Comparison of ENCODE assay signal across 11 mouse cellular contexts in genomic region chr9:25498770-25499169, GRCm38 (mm10). TPM values are rescaled to one million over a fixed set of nuclear protein-coding genes. Genes with fewer than 3 reads are reported as not detected.
DNase-seq lines count a peak whose midpoint lies in the region; ATAC-seq and TF ChIP-seq lines count a peak whose summit lies in the region.
"Had no signal": no experiment of that assay in that cellular context is flagged by ENCODE, and none has a peak within 500 bp of the region (broad histone marks: within the 10 kb centered on the region; RNA-seq: fewer than 3 reads in every experiment).

No protein-coding gene starts in this region.

- intact Hi-C loops in gastrocnemius, adult 2 months (cut with DNase I): loop anchor here (5.0 kb wide), 1 partner anchor 111 kb away; no protein-coding TSS in a partner anchor

- peak; percentile 72 for ATAC-seq in lung, embryonic 16.5 days (ENCODE audit: low read depth)
- ATAC-seq in granulocyte monocyte progenitor cell, adult 5-6 weeks (replicated peaks; ENCODE audit: poor library complexity, severe bottlenecking): peak; percentile 53
- peak; percentile 37; the same call in 1 of the 2 replicates for ATAC-seq in megakaryocyte progenitor cell, adult 5-6 weeks (replicated peaks; ENCODE audit: poor library complexity)

- no peak for TF ChIP-seq CTCF in gastrocnemius, adult 2 months (IDR thresholded peaks at IDR 0.05)

- H3K4me3 ChIP-seq in gastrocnemius, adult 2 months: peak overlapping the region; percentile 28
- H3K4me3 ChIP-seq in lung, embryonic 16.5 days (ENCODE audit: low read length): no peak overlapping the region
- H3K4me3 ChIP-seq: neural tube, embryonic 15.5 days had no signal

- H3K36me3 ChIP-seq in lung, embryonic 16.5 days (ENCODE audit: control insufficient read depth, insufficient read depth, low read length): no peaks in the 10 kb centered on the region
- H3K36me3 ChIP-seq: neural tube, embryonic 15.5 days had no signal

- peak; percentile 73 for DNase-seq in gastrocnemius, adult 2 months
- no peak for DNase-seq in gastrocnemius, postnatal 4 days (ENCODE audit: low spot score in 2 of 2)
- no peak for DNase-seq in lung, postnatal 36 days
- DNase-seq in right cerebral cortex, adult 2 months (ENCODE audit: low spot score in 2 of 2): no peak
- DNase-seq in ovary, postnatal 14 days (ENCODE audit: low spot score): no peak
- DNase-seq: cerebellum, postnatal 36 days had no signal

- no peaks in the 10 kb centered on the region for H3K9me3 ChIP-seq in lung, embryonic 16.5 days (ENCODE audit: control insufficient read depth, low read length)
- H3K9me3 ChIP-seq: neural tube, embryonic 15.5 days had no signal

- no peak overlapping the region for H3K4me2 ChIP-seq in lung, embryonic 16.5 days (ENCODE audit: low read depth, low read length)
- H3K4me2 ChIP-seq: neural tube, embryonic 15.5 days had no signal

- peaks cover 5% of the 10 kb centered on the region; the same call in 1 of the 2 replicates for H3K4me1 ChIP-seq in lung, embryonic 16.5 days (replicated peaks; ENCODE audit: control insufficient read depth, insufficient read depth, low read length)
- H3K4me1 ChIP-seq: neural tube, embryonic 15.5 days had no signal

- no peaks in the 10 kb centered on the region for H3K27me3 ChIP-seq in lung, embryonic 16.5 days (ENCODE audit: control insufficient read depth, insufficient read depth, low read depth, low read length)
- H3K27me3 ChIP-seq: neural tube, embryonic 15.5 days had no signal

- WGBS in lung, embryonic 16.5 days: 35% methylated on average over 4 of the region's 4 CpGs

- peak overlapping the region; percentile 88 for H3K27ac ChIP-seq in gastrocnemius, adult 2 months
- no peak overlapping the region for H3K27ac ChIP-seq in lung, embryonic 16.5 days (ENCODE audit: low read length)
- H3K27ac ChIP-seq: macrophage; neural tube, embryonic 15.5 days had no signal

- no peak overlapping the region for H3K9ac ChIP-seq in lung, embryonic 16.5 days (ENCODE audit: low read length)
- H3K9ac ChIP-seq: neural tube, embryonic 15.5 days had no signal

RNA-seq across cellular contexts. Expression of gene Eepd1, which starts 17.4 kb away (rescaled TPM):
- 100 to 1,000 TPM in 1 of 2 experiments, 10 to 100 TPM in 1; 99.2 to 114 TPM for total RNA-seq in gastrocnemius, adult 2 months (2021)
- 10 to 100 TPM; 33.1 to 35.5 TPM for total RNA-seq in gastrocnemius, postnatal 4 days (2021)
- 11.0 and 11.3 TPM in 2 replicates for polyA plus RNA-seq in lung, embryonic 16.5 days (2015; fragmentation: Nextera tagmentation; extraction: Ambion mirVana)
- total RNA-seq in granulocyte monocyte progenitor cell, adult 5-6 weeks (2014; fragmentation: Nextera tagmentation): 9.3 and 9.9 TPM in 2 replicates
- 12.1 and 13.7 TPM in 2 replicates for total RNA-seq in granulocyte monocyte progenitor cell, adult 5-6 weeks (2017)
- total RNA-seq in megakaryocyte progenitor cell, adult 5-6 weeks (2015): 4.4 and 4.8 TPM in 2 replicates
- total RNA-seq in megakaryocyte progenitor cell, adult 5-6 weeks (2017): 7.3 and 10.5 TPM in 2 replicates
